Mouse (Mus musculus) gastrocnemius, postnatal 10 days (tissue): Measurements from ENCODE around the gene D5Ertd579e. TPM values are rescaled to one million over a fixed set of nuclear protein-coding genes. Genes with fewer than 3 reads are reported as not detected.

Experiments used
- DNase-seq: peaks from one replicate; pipeline ENCODE4 v3.0.0; 2021; ENCODE audit warnings: mixed read lengths
- total RNA-seq, 2 experiments: library from RNA; stranded (reverse); gene quantifications; 2 replicates each; pipeline ENCODE4 v1.2.3; 2021

D5Ertd579e gene
- total RNA-seq, 2 experiments from 2014 or later = 51.2 to 67.3 TPM

DNA sequence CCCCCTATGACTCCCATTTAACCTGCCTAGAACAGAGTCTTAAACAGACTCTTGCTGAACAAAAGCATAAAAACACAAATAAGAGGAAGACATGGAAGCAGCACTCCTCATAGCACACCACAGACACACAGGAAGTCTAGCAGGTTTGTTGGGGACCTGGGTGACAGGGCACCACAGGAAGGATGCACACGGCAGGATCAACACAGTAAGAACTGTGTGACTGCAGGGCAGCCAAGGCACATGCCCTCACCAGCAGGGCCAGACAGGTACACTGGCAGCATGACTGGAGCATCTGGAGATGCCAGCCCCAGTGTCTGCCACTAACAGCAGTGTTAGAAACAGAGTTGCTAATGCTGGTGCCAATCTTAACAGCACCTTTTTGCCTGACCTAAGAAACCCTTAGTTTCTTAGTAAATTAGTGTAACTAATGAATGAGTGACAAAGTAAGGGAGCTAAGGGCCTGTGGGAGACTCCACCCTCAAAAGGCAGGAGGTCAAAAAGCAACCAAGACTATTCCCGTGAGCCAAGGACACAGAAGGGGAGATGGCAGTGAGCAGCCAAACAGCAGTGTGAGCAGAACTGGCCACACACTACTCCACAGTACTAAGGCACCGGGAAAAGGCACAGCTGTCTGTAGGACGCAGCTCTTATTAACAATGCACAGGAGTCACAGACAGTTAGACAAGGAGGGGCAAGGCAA, 125.1 kb downstream of the D5Ertd579e start:
- no peak for DNase-seq

DNA sequence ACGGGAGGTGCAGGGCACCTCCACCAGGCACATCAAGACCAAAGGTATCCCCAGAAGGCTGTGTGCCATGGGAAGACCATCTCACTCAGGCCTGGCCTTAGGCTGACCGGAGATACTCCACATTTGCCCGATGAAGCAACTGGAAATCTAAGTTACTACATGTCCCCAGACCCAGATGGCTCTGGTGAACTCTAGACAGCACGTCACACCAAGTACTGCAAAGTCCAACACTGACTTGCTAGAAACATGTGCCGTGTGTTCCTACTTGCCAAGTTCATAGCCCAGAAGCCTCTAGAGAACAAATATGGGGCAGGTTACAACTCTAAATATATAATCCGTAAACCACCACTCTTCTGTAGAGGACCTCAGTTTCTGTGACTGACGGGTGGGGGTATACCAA, 125.7 kb downstream of the D5Ertd579e start:
- DNase-seq = no peak

DNA sequence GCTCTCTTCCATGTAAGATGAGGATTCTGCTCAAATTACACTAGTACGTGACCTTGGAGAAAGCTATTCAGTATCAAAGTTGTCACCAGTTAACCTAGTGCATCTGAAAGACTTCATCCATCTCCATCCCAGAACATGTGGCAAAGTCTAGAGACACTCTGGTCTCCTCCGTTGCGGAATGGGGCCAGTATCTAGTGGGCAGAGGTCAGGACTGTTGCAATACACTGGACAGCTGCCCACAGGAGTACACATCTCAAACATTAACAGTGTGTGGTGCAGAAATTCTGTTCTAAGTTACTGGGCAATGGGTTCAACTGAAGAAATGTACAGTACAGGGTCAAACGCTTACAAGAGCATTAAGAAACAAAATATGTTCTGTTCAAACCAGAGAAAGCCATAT, 127.7 kb downstream of the D5Ertd579e start:
- no peak for DNase-seq

DNA sequence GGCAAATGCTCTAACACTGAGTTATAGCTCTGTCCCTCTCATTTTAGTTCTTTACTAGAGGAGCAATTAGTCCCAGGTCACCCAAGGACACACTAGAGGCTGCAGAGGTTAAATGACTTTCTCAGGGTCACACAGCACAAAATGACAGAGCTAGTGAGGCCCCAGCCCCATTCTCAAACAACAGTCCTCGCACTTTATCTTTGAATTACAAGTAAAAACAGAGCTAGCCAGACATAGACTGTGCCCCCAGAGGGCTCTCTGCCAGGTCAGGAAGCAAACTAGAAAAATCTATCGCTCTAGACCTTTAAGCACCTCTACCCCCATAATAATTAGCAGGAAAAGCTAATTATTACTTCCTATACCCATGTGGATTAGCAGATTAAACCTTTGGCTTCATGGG, 128.2 kb downstream of the D5Ertd579e start:
- DNase-seq = no peak

DNA sequence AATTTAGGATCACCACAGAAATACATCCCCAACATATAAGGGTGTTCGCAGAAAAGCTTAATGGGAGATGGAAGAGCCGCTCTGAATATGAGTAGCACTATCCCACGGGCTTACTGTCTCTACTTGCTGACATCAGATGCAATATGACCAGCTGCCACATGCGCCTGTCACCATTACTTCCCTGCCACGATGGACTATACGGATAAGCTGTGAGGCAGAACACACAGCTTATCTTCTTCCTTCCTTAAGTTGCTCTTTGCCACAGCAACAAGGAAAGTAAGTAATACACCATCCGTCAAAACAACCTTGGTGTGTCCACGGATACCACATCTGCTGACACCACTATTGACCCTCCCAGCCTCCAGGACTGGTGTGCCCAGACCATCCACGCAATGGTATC, 131.3 kb downstream of the D5Ertd579e start:
- no peak for DNase-seq

DNA sequence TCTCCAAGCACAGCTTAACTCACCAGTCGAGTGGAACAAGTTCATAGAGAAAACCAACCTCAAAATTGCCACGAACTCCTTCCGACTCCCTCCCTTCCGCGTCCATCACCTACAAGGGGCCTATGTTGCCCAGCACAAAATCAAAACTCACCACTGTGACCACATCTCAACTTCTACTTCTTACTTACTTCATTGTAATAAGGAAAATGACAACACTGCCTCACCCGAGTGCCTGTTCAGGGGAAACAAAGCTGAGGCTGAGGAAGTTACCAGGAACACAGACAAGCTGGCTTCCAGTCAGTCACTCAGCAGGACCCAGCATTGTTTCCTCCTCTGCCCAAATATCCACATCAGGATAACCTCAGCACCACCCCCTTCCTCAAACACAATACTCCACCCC, 132.1 kb downstream of the D5Ertd579e start:
- no peak for DNase-seq

DNA sequence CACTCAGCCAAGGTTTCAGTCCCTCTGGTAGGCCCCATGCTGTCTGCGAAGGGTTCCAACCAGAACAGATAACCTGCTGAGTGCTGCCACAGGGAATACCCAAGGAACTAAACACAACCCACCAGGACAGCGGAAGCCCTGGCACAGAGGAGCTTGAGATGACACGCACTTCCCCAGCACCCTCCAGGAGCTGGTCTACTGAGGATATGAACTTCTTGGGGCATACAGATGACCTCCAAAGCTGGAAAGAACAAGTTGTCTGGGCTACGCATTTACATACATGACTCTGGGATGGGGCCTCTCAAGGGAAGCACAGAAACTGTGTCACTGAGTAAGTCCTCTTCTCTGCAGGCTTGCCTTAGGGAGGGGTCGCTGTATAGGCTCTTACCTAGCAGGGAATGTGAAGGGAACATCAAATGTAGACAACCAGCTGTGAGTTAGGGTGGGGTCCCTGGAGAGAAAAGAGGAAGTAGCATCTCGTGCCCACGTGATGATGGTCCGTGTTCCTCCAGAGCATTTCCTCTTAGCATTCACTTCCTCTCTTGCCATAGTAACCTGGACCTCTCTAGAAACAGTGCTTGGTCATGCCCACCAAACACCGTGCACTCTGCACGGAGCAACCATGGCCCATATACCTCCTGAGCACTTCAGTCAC, 132.9 kb downstream of the D5Ertd579e start:
- no peak for DNase-seq

DNA sequence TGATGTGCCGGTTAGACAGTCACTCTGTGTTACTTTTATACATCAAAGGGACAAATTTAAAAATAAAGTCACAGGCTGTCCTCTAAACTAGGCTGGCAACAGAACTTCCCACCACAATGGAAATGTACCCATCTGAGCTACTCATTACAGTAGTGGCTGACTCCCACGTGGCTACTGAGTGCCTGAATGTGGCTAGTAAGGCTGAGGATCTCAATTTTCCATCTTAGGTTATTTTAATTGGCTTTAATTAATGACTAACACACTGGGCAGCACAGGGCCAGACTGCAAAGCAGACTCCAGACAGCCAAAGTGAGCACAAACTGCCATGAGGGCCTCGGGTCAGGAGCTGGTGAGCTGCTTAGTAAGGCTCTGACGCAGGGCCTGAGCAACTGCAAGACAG, 134.3 kb downstream of the D5Ertd579e start:
- DNase-seq = no peak

DNA sequence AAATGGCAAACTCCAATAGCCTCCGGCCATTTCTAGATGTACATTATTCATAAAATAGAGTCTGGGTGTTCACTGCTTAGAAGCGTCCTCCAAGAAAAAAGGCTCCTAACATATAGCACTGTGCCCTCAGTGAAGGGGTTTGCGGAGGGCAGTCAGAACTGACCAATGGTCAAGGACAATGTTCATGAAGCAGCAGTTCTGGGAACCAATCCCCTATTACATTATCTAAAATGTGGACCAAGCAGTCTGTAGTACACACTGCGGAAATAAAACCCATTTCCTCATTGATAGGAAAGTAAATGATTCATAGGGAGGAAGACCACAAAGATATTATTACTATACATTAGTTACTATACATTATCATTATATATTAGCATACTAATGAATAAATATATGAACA, 135.3 kb downstream of the D5Ertd579e start:
- DNase-seq = no peak

DNA sequence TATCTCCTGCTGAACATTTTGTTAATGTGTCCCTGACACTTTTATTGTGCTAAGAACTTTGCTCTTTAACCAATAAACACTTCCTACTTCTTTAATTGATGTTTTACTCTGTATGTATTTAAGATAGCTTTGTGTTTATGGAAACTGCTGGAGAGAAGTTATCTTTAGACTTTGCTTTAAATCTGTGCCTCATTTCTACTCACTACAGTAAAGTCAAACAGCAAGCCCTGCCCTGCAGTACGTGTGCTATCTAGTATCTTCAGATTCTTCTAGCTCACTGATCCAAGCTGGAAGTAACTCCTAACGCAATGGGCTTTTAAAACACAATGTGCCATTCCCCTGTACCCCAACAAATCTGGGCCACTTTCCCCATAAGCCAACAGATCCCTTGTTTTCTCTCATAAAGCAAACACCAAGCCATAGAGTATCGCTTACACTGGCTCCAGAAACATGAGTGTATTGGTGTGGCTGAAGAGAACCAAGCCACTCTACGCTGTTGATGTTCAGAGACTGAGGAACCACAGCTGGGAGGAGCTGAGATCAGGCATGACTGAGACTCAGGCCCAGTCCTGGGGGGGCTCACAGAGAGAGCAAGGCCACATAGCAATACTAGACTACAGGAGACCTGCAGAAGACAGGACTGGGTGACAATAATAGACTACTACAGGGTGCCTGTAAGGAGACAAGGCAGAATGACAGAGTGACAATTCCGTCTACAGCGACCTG, 136.2 kb downstream of the D5Ertd579e start:
- no peak for DNase-seq

DNA sequence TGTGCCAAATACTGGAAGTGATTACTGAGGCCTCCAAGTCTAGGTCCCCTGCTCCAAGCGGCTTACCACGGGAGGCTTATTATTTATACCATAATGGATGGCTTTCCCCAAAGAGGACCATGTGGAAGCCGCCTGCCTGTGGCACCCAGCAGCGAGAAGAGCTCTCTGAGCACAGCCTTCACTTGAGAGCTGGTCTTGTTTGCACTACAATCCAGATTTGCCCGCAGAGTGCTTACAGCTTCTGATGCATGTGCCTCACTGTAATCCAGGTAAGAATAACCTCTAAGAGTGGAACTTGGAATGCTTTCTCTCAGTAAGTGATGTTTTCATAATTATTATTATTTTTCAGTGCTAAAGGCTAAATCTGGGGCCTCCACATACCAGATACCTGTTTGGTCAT, 136.7 kb downstream of the D5Ertd579e start:
- DNase-seq = no peak

DNA sequence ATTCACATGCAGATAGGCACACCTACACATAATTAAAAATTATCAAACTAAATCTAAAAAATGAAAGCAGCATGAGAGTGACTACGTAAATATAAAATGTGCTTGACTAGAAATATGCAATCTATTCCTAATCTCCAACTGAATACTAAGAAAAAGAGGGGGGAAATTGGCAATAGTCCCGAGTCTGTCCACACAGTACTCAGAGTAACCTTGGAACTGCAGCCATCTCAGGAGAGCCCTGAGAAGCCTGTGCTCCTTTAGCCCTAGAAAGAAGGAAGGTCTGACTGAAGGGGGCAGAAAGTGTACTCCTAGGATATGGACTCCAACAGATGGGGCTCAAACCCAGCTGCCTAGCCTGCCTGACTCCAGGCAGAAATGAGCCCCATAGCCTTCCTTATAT, 137.3 kb downstream of the D5Ertd579e start:
- no peak for DNase-seq

DNA sequence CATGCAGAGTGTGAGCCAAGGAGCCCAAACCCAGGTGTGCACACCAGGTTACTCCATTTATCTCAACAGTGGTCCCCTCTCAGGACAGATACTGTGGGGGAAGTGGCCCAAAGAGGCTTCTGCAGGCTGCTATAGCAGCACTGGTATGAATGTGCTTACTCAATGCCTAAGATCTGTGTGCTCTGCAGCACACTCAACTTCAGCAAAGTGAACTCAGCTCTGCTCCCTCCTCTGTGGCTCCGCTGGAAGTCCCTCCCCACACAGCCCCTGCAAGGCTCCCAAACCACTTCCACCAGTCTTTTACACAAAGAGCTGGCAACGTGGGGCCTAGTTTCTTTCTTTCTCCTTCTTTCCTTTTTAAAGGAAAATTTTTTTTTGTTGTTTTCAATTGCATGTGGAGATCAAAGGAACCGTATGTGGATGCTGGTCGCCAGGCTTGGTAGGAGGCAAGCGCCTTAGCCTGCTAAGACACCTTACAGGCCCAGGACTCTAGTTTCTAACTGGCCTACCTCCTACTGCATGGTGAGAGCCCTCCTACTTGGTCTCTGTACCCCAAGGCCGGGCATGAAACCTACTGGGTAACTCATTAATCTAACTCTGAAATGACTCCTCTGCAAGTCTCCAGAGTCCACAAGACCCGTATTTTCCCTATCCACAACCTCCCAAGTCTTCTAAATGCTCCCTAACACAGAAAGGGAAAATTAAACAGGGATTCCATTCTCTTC, 138.1 kb downstream of the D5Ertd579e start:
- DNase-seq = no peak

DNA sequence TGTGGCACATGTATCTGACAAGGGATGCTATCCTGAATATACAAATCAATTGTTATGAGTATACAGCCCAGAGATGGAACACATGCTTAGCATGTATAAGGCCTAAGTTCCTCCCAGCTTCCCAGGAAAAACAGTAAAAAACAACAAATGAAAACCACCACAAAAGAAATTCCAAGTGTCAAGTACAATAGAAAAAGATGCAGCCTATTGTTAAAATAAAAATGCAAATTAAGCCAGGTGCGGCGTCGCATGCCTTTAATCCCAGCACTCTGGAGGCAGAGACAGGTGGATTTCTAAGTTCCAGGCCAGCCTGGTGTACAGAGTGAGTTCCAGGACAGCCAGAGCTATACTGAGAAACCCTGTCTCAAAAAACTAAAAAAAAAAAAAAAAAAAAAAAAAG, 138.9 kb downstream of the D5Ertd579e start:
- no peak for DNase-seq

DNA sequence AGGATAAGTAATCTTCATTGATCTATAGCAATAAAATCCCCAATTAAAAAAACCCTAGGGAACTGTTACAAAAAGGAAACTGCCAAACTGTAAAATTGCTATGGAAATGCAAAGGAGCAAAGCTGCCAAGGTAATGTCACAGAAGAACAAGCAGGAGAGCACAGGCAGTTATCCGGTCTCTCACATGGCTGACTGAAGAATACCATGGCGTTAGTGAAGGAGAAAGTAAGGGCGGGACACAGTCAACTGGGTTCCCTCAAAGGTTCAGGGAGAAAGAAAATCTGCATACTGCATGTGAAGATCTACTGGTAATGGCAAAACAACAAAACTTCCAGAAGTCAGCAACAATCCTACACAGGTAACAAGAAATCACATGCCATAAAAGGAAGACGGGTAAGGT, 139.5 kb downstream of the D5Ertd579e start:
- no peak for DNase-seq

DNA sequence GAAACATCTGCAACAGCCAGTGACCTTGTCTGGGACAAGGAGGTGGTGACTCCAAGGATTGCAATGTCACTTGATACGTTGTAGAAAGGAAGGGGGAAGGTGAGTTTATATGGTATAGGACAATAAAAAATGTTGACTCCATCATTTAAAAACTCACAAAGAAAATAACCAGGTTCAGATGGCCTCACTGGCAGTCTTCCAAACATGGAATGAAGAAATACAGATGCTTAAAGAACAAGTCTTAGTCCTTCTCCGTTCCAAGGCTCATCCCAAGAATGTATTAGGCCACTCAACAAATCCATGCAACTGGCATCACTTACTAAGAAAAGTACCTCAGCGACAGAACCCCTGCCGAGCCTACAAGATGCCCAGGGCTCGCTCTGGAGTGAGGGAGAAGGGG, 141.3 kb downstream of the D5Ertd579e start:
- no peak for DNase-seq

DNA sequence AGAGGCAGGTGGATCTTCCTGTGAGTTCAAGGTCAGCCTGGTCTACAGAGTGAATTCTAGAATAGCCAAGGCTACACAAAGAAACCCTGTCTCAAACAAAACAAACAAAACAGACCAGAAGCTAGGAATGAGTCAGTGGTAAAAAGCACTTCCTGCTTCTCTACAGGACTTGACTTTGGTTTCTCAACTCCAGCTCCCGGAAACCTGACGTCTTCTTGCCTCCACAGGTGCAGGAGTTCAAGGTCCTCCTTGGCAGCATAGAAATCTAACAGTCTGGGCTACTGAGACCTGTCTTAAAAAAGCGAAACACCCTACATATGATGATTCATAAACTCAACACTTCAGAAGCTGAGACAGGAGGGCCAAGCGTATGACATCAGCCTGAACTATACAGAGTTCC, 141.9 kb downstream of the D5Ertd579e start:
- no peak for DNase-seq

DNA sequence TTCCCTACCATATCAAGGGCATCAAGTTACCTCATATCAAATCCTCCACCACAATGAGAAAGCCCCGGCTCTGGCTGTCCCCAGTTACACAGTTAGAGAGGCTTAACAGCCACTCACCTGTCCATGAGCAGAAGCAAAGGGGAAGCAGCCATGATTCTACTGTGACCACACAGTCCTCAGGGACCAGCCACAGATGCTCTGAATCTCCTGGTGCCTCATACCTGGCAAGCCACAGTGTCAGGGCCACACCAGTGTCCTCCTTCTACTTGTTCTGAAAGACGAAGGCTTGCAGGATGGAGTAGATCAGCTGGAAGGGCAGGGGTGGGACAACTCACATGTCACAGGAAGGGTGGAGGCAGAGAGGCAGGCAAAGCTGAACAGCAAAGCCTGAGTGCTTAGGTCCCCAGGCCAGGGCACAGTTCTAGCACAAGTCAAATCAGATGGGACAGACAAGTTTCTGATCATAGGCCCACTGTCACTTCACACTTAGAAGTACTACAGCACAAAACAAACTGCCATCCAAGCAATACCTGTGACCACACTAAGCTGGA, 142.7 kb downstream of the D5Ertd579e start:
- no peak for DNase-seq

DNA sequence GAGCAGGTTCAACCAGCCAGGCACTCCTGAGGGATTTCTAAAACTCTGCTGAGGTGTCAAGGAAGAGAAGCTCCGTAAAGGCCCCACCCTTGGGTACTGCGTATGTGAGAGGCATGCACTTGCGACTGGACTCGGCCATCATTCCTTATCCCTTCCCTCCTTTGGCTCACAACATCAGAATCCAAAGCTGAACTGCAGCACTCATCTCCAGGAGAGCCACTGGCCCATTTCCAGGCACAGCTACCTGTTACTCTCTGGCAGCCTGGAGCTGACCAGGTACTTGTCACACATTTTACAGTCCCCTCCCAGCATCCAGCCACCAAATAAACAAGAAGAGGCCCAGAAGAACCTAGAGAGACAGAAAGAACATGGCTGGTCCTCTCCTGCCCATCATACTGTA, 143.4 kb downstream of the D5Ertd579e start:
- DNase-seq = no peak
